In the genomic region with DNA sequence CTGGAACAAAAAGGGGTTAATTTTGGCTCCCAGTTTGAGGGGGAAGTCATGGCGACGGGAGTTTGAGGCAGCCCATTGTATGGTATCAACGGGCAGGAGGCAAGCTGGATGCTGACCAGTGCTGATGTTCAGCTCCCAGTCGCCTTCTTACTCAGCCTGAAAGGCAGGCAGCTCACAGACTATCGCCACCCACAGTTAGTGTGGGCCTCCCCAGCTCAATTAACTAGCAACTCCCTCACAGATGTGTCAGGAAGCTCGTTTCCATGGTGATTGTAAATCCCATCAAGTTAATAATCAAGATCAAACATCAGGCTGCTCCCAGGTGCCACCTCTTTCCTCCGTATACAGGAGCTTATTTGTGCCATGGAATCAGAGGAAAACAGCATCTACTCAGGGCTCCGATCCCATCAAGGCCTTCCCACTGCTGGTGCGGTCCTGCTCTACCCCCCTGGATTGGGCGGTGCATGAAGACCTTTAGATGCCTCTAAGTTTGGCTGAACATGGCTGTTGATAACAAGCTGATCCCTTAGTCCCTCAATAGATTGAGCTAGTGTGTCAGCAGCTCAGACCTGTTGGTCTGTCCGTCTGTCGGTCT, we compare ENCODE assay signal across 19 mouse cellular contexts. TPM values are rescaled to one million over a fixed set of nuclear protein-coding genes. Genes with fewer than 3 reads are reported as not detected.
DNase-seq lines count a peak whose midpoint lies in the region; ATAC-seq and TF ChIP-seq lines count a peak whose summit lies in the region.
"Had no signal": no experiment of that assay in that cellular context is flagged by ENCODE, and none has a peak within 500 bp of the region (broad histone marks: within the 10 kb centered on the region; RNA-seq: fewer than 3 reads in every experiment).

No protein-coding gene starts in this region.

- H3K4me2 ChIP-seq in hindbrain, embryonic 11.5 days (replicated peaks; ENCODE audit: low read depth, low read length): no peak overlapping the region
- H3K4me2 ChIP-seq in forebrain, embryonic 13.5 days: no peak overlapping the region
- no peak overlapping the region for H3K4me2 ChIP-seq in hindbrain, embryonic 15.5 days
- no peak overlapping the region for H3K4me2 ChIP-seq in midbrain, postnatal 0 days (ENCODE audit: low read depth, low read length, poor library complexity, severe bottlenecking)
- H3K4me2 ChIP-seq: neural tube, embryonic 12.5 days had no signal

- no peak overlapping the region for H3K4me3 ChIP-seq in hindbrain, embryonic 11.5 days (ENCODE audit: low read depth, low read length)
- no peak overlapping the region for H3K4me3 ChIP-seq in hindbrain, embryonic 10.5 days
- H3K4me3 ChIP-seq in forebrain, embryonic 13.5 days: no peak overlapping the region
- no peak overlapping the region for H3K4me3 ChIP-seq in hindbrain, embryonic 15.5 days
- H3K4me3 ChIP-seq in midbrain, postnatal 0 days (ENCODE audit: low read depth, low read length): no peak overlapping the region
- H3K4me3 ChIP-seq: neural tube, embryonic 12.5 days had no signal

- no peaks in the 10 kb centered on the region for H3K36me3 ChIP-seq in hindbrain, embryonic 11.5 days (ENCODE audit: control insufficient read depth, insufficient read depth, low read length)
- H3K36me3 ChIP-seq in hindbrain, embryonic 10.5 days: no peaks in the 10 kb centered on the region
- no peaks in the 10 kb centered on the region for H3K36me3 ChIP-seq in forebrain, embryonic 13.5 days (ENCODE audit: poor library complexity, severe bottlenecking)
- H3K36me3 ChIP-seq in hindbrain, embryonic 15.5 days: no peaks in the 10 kb centered on the region
- no peaks in the 10 kb centered on the region for H3K36me3 ChIP-seq in midbrain, postnatal 0 days (ENCODE audit: insufficient read depth, low read length)
- H3K36me3 ChIP-seq: neural tube, embryonic 12.5 days had no signal

- 63% methylated on average over 12 of the region's 12 CpGs for WGBS in hindbrain, embryonic 11.5 days
- WGBS in hindbrain, embryonic 10.5 days: 65% methylated on average over 12 of the region's 12 CpGs
- WGBS in forebrain, embryonic 13.5 days: 30% methylated on average over 12 of the region's 12 CpGs
- 47% methylated on average over 12 of the region's 12 CpGs for WGBS in hindbrain, embryonic 15.5 days
- WGBS in midbrain, postnatal 0 days: 38% methylated on average over 12 of the region's 12 CpGs

- H3K4me1 ChIP-seq in hindbrain, embryonic 11.5 days (replicated peaks; ENCODE audit: control insufficient read depth, insufficient read depth, low read length): no peaks in the 10 kb centered on the region
- H3K4me1 ChIP-seq in hindbrain, embryonic 10.5 days (replicated peaks): peaks cover 15% of the 10 kb centered on the region
- peaks cover 12% of the 10 kb centered on the region for H3K4me1 ChIP-seq in forebrain, embryonic 13.5 days
- peaks cover 17% of the 10 kb centered on the region for H3K4me1 ChIP-seq in hindbrain, embryonic 15.5 days (replicated peaks)
- peaks cover 7% of the 10 kb centered on the region; the same call in 1 of the 2 replicates for H3K4me1 ChIP-seq in midbrain, postnatal 0 days (ENCODE audit: insufficient read depth, low read length)

- no peaks in the 10 kb centered on the region for H3K27me3 ChIP-seq in hindbrain, embryonic 11.5 days (ENCODE audit: control insufficient read depth, insufficient read depth, low read length)
- H3K27me3 ChIP-seq in hindbrain, embryonic 10.5 days (ENCODE audit: insufficient read depth, poor library complexity, severe bottlenecking): 0 out of 2 replicates have a peak, but pooled peaks cover 4% of the 10 kb centered on the region
- no peaks in the 10 kb centered on the region for H3K27me3 ChIP-seq in forebrain, embryonic 13.5 days
- H3K27me3 ChIP-seq in hindbrain, embryonic 15.5 days: no peaks in the 10 kb centered on the region
- H3K27me3 ChIP-seq in midbrain, postnatal 0 days (ENCODE audit: insufficient read depth, low read length): no peaks in the 10 kb centered on the region
- H3K27me3 ChIP-seq: neural tube, embryonic 12.5 days had no signal

- no peak overlapping the region for H3K9ac ChIP-seq in hindbrain, embryonic 11.5 days (ENCODE audit: low read depth, low read length)
- H3K9ac ChIP-seq in forebrain, embryonic 13.5 days: 0 out of 2 replicates have a peak overlapping the region, but pooled peaks have one; percentile 17
- H3K9ac ChIP-seq in hindbrain, embryonic 15.5 days: no peak overlapping the region
- H3K9ac ChIP-seq in midbrain, postnatal 0 days (replicated peaks; ENCODE audit: low read length, poor library complexity, severe bottlenecking): no peak overlapping the region
- H3K9ac ChIP-seq: liver, postnatal 0 days; neural tube, embryonic 12.5 days had no signal

- TF ChIP-seq CTCF in midbrain, postnatal 0 days (IDR thresholded peaks at IDR 0.05): no peak

- intact Hi-C loops in left cerebral cortex, postnatal 4 days (cut with DNase I): no loop called here
- intact Hi-C loops in left cerebral cortex, postnatal 14 days (cut with DNase I): no loop called here

- H3K9me3 ChIP-seq in hindbrain, embryonic 11.5 days (ENCODE audit: control insufficient read depth, low read length): no peaks in the 10 kb centered on the region
- no peaks in the 10 kb centered on the region for H3K9me3 ChIP-seq in hindbrain, embryonic 10.5 days
- no peaks in the 10 kb centered on the region for H3K9me3 ChIP-seq in forebrain, embryonic 13.5 days (replicated peaks)
- no peaks in the 10 kb centered on the region for H3K9me3 ChIP-seq in hindbrain, embryonic 15.5 days
- no peaks in the 10 kb centered on the region for H3K9me3 ChIP-seq in midbrain, postnatal 0 days (ENCODE audit: low read length)
- H3K9me3 ChIP-seq: neural tube, embryonic 12.5 days had no signal

- no peak overlapping the region for H3K27ac ChIP-seq in hindbrain, embryonic 11.5 days (ENCODE audit: low read depth, low read length)
- H3K27ac ChIP-seq in hindbrain, embryonic 10.5 days: no peak overlapping the region
- H3K27ac ChIP-seq in forebrain, embryonic 13.5 days: no peak overlapping the region
- no peak overlapping the region for H3K27ac ChIP-seq in hindbrain, embryonic 15.5 days (replicated peaks)
- H3K27ac ChIP-seq in midbrain, postnatal 0 days (ENCODE audit: low read depth, low read length): 0 out of 2 replicates have a peak overlapping the region, but pooled peaks have one; percentile 32
- H3K27ac ChIP-seq: neural tube, embryonic 12.5 days had no signal

- no peak for DNase-seq in hindbrain, embryonic 11.5 days (ENCODE audit: low spot score)
- DNase-seq in hindbrain, embryonic 10.5 days (ENCODE audit: low spot score): no peak
- DNase-seq in midbrain, postnatal 0 days (ENCODE audit: low spot score): peak; percentile 41
- no peak for DNase-seq in left cerebral cortex, postnatal 4 days
- DNase-seq in left cerebral cortex, postnatal 14 days (ENCODE audit: low spot score in 2 of 2): no peak
- no peak for DNase-seq in lung, postnatal 14 days
- DNase-seq: adrenal gland, postnatal 36 days; cerebellum, adult 9-10 months; gastrocnemius, postnatal 10 days; kidney, adult 2 months; kidney, postnatal 25 days; layer of hippocampus, adult 9-11 months; liver; liver, postnatal 0 days; lung, postnatal 36 days had no signal

- ATAC-seq in hindbrain, embryonic 11.5 days (ENCODE audit: low FRiP score): 0 out of 2 replicates have a peak, but pooled peaks have one; percentile 23
- ATAC-seq in forebrain, embryonic 13.5 days: peak; percentile 50
- ATAC-seq in hindbrain, embryonic 15.5 days (ENCODE audit: low FRiP score, low read depth): peak; percentile 74
- peak; percentile 62 for ATAC-seq in midbrain, postnatal 0 days (ENCODE audit: low FRiP score)
- ATAC-seq: liver, postnatal 0 days had no signal

RNA-seq across cellular contexts. Expression of gene Haao, which starts 1.4 kb away (rescaled TPM):
- 0.18 TPM in 1 of 2 replicates, not detected in the other for polyA plus RNA-seq in hindbrain, embryonic 11.5 days (2014; fragmentation: Nextera tagmentation; extraction: Ambion mirVana)
- polyA plus RNA-seq in hindbrain, embryonic 10.5 days (2016; fragmentation: Nextera tagmentation; extraction: Ambion mirVana): 0.41 and 0.54 TPM in 2 replicates
- 0.24 TPM in 1 of 2 replicates, not detected in the other for polyA plus RNA-seq in forebrain, embryonic 13.5 days (2015; fragmentation: Nextera tagmentation; extraction: Ambion mirVana)
- polyA plus RNA-seq in hindbrain, embryonic 15.5 days (2015; fragmentation: Nextera tagmentation; extraction: Ambion mirVana): 0.10 and 0.29 TPM in 2 replicates
- not detected in 2 replicates for total RNA-seq in midbrain, postnatal 0 days (2014; rRNA removed)
- polyA plus RNA-seq in midbrain, postnatal 0 days (2015; fragmentation: Nextera tagmentation; extraction: Ambion mirVana): 0.23 and 0.56 TPM in 2 replicates
- total RNA-seq in left cerebral cortex, postnatal 4 days (2021): under 1 TPM in 1 of 2 experiments, not detected in 1; 0.20 TPM
- under 1 TPM in 1 of 2 experiments, not detected in 1; 0.36 TPM for total RNA-seq in left cerebral cortex, postnatal 14 days (2021)
- total RNA-seq: left cerebral cortex, postnatal 25 days had no signal
- polyA plus RNA-seq: neural tube, embryonic 12.5 days had no signal

Comparison
In these comparisons a context has a peak if more than half of its experiments do, and no peak if none do; other contexts are left out.
1. ATAC-seq: peak in every context shown above with its lines; median percentile 74 in hindbrain, embryonic 15.5 days; 62 in midbrain, postnatal 0 days; 50 in forebrain, embryonic 13.5 days; 23 in hindbrain, embryonic 11.5 days.